Mouse (Mus musculus): ENCODE measurements around the gene Ap3b1. TPM values are rescaled to one million over a fixed set of nuclear protein-coding genes. Genes with fewer than 3 reads are reported as not detected.
A peak's percentile ranks its signal among the peaks of the same experiment; 100 is the strongest.
"Not testable (repeated sequence)": the region's sequence is repeated elsewhere in the genome, so short reads cannot be mapped to it uniquely, and the experiment has no call there.

Gene Ap3b1
- polyA plus RNA-seq, 1 experiment from 2014 or later = 28.1 TPM

DNA sequence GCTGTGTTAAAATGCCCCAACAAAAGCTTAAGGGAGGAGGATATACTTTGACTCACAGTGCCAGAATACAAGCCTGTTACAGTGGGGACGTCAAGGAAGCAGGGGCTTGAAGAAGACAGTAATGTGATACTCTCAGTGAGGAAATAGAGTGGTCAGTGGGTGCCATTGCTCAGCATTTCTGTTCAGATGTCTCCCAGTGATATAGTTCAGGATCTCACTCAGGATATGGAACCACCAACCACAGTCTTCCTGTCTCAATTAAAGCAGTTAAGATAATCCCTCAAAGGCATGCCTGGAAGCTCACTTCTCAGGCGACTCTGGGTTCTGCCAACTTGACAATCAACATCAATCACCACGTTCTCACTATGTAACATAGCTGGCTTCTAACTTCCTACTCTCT is 4.2 kb upstream of the Ap3b1 start:
- ATAC-seq = no peak
- Histone ChIP-seq H3K4me1 (replicated peaks) (peaks cover 12% of the 10 kb centered on the region), H3K4me3 (replicated peaks) (no peak overlapping the region), H3K9me3 (no peaks in the 10 kb centered on the region), H3K27me3 (no peaks in the 10 kb centered on the region), H3K4me2 (replicated peaks) (no peak overlapping the region), H3K9ac (replicated peaks) (no peak overlapping the region), H3K36me3 (no peaks in the 10 kb centered on the region), H3K27ac (no peak overlapping the region)
- 87% methylated on average over 3 of the region's 3 CpGs for WGBS

DNA sequence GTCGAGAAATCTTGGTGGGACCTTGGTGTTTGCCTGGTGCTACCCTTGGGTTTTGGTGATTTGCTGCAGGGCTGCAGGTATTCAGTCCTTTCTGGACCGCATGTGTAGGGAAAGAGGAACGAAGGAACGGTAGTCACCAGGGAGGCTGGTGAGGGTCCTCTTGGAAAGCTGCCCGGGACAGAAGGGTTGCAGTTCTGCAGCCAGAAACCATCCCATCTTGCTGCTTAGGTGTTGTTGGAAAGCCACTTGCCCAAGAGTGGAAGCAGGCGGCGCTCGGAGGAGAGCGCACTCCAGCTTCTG is 709 bp upstream of the Ap3b1 start:
- H3K27me3 ChIP-seq = no peaks in the 10 kb centered on the region
- peak overlapping the region; percentile 86 for H3K9ac ChIP-seq (replicated peaks)
- ATAC-seq = no peak; the same call in 1 of the 2 replicates
- peaks cover 13% of the 10 kb centered on the region for H3K4me1 ChIP-seq (replicated peaks)
- H3K4me2 ChIP-seq (replicated peaks) = peak overlapping the region; percentile 79
- peak overlapping the region; percentile 80 for H3K27ac ChIP-seq
- H3K9me3 ChIP-seq = no peaks in the 10 kb centered on the region
- H3K36me3 ChIP-seq = no peaks in the 10 kb centered on the region
- 2% methylated on average over 9 of the region's 9 CpGs for WGBS
- H3K4me3 ChIP-seq (replicated peaks) = peak overlapping the region; percentile 87

GRCm38 (mm10) chr13:94359282-94359920 is 641 bp downstream of the Ap3b1 start:
- no peak; the same call in 1 of the 2 replicates for ATAC-seq

DNA sequence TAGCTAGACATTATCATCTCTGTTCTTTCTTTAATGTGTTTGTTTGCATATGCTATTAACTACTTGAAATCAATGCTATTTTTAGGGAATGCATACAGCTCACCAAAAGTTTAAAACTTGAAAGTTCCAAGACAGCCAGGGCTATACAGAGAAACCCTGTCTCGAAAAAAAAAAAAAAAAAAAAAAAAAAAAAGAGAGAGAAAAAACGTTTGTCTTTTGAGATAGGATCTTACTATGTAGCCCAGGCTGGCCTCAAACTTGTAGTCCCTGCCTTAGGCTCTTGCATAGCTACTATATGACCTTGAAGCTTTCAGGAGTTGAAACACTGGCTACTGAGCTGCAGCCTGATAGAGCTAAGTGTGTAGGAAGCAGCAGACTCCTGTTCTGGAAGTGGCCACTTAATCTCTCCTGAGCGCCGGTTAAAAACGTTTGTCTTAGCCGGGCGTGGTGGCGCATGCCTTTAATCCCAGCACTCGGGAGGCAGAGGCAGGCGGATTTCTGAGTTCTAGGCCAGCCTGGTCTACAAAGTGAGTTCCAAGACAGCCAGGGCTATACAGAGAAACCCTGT is 2.3 kb downstream of the Ap3b1 start:
- H3K9me3 ChIP-seq; ATAC-seq; H3K9ac ChIP-seq (replicated peaks); H3K4me3 ChIP-seq (replicated peaks); H3K36me3 ChIP-seq; H3K27ac ChIP-seq; H3K27me3 ChIP-seq; H3K4me2 ChIP-seq (replicated peaks): not testable (repeated sequence)
- peaks cover 13% of the 10 kb centered on the region for H3K4me1 ChIP-seq (replicated peaks)
- 88% methylated on average over 10 of the region's 10 CpGs for WGBS

More at GRCm38 (mm10) chr13:94359282-94359920, 641 bp downstream of the Ap3b1 start:
- peaks cover 13% of the 10 kb centered on the region for H3K4me1 ChIP-seq (replicated peaks)
- H3K4me3 ChIP-seq (replicated peaks) = peak overlapping the region; percentile 87
- no peaks in the 10 kb centered on the region for H3K9me3 ChIP-seq
- peak overlapping the region; percentile 80 for H3K27ac ChIP-seq
- no peaks in the 10 kb centered on the region for H3K36me3 ChIP-seq
- peak overlapping the region; percentile 79 for H3K4me2 ChIP-seq (replicated peaks)
- 20% methylated on average over 23 of the region's 25 CpGs for WGBS
- no peaks in the 10 kb centered on the region for H3K27me3 ChIP-seq
- peak overlapping the region; percentile 86 for H3K9ac ChIP-seq (replicated peaks)

DNA sequence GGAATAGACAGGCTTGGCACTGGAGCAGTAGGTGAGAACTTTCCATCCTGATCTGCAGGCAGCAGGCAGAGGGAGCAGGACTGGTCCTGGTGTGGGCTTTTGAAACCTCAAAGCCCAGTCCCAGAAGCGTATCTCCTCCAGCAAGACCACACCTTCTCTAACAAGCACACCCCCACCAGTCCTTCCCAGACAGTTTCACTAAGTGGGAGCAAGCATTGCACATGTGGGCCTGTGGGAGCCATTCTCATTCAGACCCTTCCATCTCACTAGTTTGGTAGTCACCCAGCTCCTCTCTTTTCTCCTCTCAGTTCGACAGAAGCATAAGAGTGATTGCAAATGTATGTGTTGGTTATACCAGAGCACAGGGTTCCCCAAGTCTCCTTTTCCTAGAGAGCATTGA is 5.6 kb downstream of the Ap3b1 start:
- H3K27me3 ChIP-seq = no peaks in the 10 kb centered on the region
- no peak for ATAC-seq
- H3K4me3 ChIP-seq (replicated peaks) = no peak overlapping the region
- WGBS = 89% methylated on average over 2 of the region's 2 CpGs
- no peaks in the 10 kb centered on the region for H3K36me3 ChIP-seq
- no peak overlapping the region for H3K9ac ChIP-seq (replicated peaks)
- H3K4me1 ChIP-seq (replicated peaks) = peaks cover 3% of the 10 kb centered on the region; the same call in 1 of the 2 replicates
- H3K9me3 ChIP-seq = no peaks in the 10 kb centered on the region
- H3K4me2 ChIP-seq (replicated peaks) = no peak overlapping the region
- H3K27ac ChIP-seq = no peak overlapping the region

GRCm38 (mm10) chr13:94365108-94365907 is 6.5 kb downstream of the Ap3b1 start:
- Histone ChIP-seq H3K4me3 (replicated peaks) (no peak overlapping the region), H3K4me1 (replicated peaks) (no peaks in the 10 kb centered on the region), H3K27ac (no peak overlapping the region), H3K9ac (replicated peaks) (no peak overlapping the region), H3K4me2 (replicated peaks) (no peak overlapping the region), H3K36me3 (no peaks in the 10 kb centered on the region), H3K9me3 (no peaks in the 10 kb centered on the region), H3K27me3 (no peaks in the 10 kb centered on the region)
- ATAC-seq = no peak
- 86% methylated on average over 13 of the region's 13 CpGs for WGBS

DNA sequence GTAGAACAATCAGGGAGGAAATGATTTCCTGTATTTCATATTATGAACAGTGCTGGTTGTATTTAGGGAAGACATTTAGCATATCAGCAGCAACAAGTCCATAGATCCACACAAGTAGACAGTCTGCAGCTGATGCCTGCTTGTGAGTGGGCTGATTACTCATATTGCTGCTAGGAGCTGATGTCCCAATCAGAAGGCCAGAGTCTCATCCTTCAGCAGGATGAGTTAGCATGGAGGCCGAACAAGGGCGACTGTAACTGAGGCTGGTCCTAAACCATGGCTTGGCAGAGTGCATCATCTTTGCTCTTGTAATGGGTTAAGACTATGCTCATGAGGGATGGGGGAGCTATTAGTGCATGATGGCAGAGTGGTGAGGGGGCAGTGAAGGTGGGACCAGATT is 9.1 kb downstream of the Ap3b1 start:
- 97% methylated on average over 2 of the region's 2 CpGs for WGBS
- Histone ChIP-seq H3K9ac (replicated peaks) (no peak overlapping the region), H3K4me3 (replicated peaks) (no peak overlapping the region), H3K27ac (no peak overlapping the region), H3K9me3 (no peaks in the 10 kb centered on the region), H3K27me3 (no peaks in the 10 kb centered on the region), H3K4me2 (replicated peaks) (no peak overlapping the region), H3K4me1 (replicated peaks) (no peaks in the 10 kb centered on the region), H3K36me3 (no peaks in the 10 kb centered on the region)
- ATAC-seq = no peak

GRCm38 (mm10) chr13:94370521-94370920 is 11.8 kb downstream of the Ap3b1 start:
- no peak overlapping the region for H3K4me3 ChIP-seq (replicated peaks)
- WGBS = 97% methylated on average over 10 of the region's 10 CpGs
- H3K27ac ChIP-seq = no peak overlapping the region
- no peak for ATAC-seq
- H3K4me1 ChIP-seq (replicated peaks) = no peaks in the 10 kb centered on the region
- H3K4me2 ChIP-seq (replicated peaks) = no peak overlapping the region
- no peaks in the 10 kb centered on the region for H3K9me3 ChIP-seq
- H3K9ac ChIP-seq (replicated peaks) = no peak overlapping the region
- no peaks in the 10 kb centered on the region for H3K27me3 ChIP-seq
- H3K36me3 ChIP-seq = no peaks in the 10 kb centered on the region

DNA sequence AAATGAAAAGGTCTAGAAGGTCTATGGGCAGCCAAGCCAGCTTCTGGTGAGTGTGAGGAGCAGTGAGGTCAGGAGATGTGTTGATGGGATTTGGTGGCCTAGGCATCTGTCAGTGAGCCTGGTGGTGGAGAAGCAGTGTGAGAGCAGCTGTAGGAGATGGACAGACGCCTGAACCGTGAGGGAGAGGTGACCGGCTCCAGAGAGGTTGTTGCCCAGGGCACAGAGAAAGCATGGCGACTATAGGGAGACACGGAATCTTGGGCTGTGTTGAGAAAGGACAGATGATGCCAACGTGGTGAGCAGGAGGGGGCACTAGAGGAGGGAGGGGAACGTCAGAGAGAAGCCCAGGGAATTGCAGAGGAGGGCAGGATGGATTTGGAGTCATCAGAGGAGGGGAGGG is 13.3 kb downstream of the Ap3b1 start:
- Histone ChIP-seq H3K9me3 (no peaks in the 10 kb centered on the region), H3K4me1 (replicated peaks) (no peaks in the 10 kb centered on the region), H3K36me3 (no peaks in the 10 kb centered on the region), H3K27ac (no peak overlapping the region), H3K4me2 (replicated peaks) (no peak overlapping the region), H3K27me3 (no peaks in the 10 kb centered on the region), H3K9ac (replicated peaks) (no peak overlapping the region), H3K4me3 (replicated peaks) (no peak overlapping the region)
- WGBS = 79% methylated on average over 7 of the region's 7 CpGs
- no peak for ATAC-seq

- Histone ChIP-seq H3K4me1 (replicated peaks) (peaks cover 11% of the 10 kb centered on the region; the same call in 1 of the 2 replicates), H3K27ac (no peak overlapping the region), H3K9me3 (no peaks in the 10 kb centered on the region), H3K4me2 (replicated peaks) (no peak overlapping the region), H3K4me3 (replicated peaks) (no peak overlapping the region), H3K27me3 (no peaks in the 10 kb centered on the region), H3K36me3 (no peaks in the 10 kb centered on the region), H3K9ac (replicated peaks) (no peak overlapping the region)
- no peak for ATAC-seq
- WGBS = 96% methylated on average over 3 of the region's 3 CpGs
These were observed 15.4 kb downstream of the Ap3b1 start for GRCm38 (mm10) chr13:94374131-94374530.

- H3K4me2 ChIP-seq (replicated peaks) = no peak overlapping the region
- H3K36me3 ChIP-seq = no peaks in the 10 kb centered on the region
- no peaks in the 10 kb centered on the region for H3K9me3 ChIP-seq
- 78% methylated on average over 7 of the region's 7 CpGs for WGBS
- H3K27me3 ChIP-seq = no peaks in the 10 kb centered on the region
- peak; percentile 57 for ATAC-seq
- no peak overlapping the region for H3K4me3 ChIP-seq (replicated peaks)
- H3K27ac ChIP-seq = no peak overlapping the region
- peaks cover 15% of the 10 kb centered on the region; the same call in 1 of the 2 replicates for H3K4me1 ChIP-seq (replicated peaks)
- H3K9ac ChIP-seq (replicated peaks) = no peak overlapping the region
These were observed 17.0 kb downstream of the Ap3b1 start for GRCm38 (mm10) chr13:94375526-94376390.

GRCm38 (mm10) chr13:94379006-94379405 is 20.2 kb downstream of the Ap3b1 start:
- Histone ChIP-seq H3K36me3 (no peaks in the 10 kb centered on the region), H3K27me3 (no peaks in the 10 kb centered on the region), H3K4me1 (replicated peaks) (peaks cover 15% of the 10 kb centered on the region; the same call in 1 of the 2 replicates), H3K27ac (no peak overlapping the region), H3K9me3 (no peaks in the 10 kb centered on the region), H3K4me2 (replicated peaks) (no peak overlapping the region), H3K4me3 (replicated peaks) (no peak overlapping the region), H3K9ac (replicated peaks) (no peak overlapping the region)
- WGBS = 80% methylated on average over 4 of the region's 4 CpGs
- ATAC-seq = no peak

Measured in midbrain, embryonic 13.5 days (tissue).